In genomic region chr11:68602200-68602931, GRCm38 (mm10) we compare ENCODE assay signal across 9 mouse cellular contexts. TPM values are rescaled to one million over a fixed set of nuclear protein-coding genes. Genes with fewer than 3 reads are reported as not detected.
A peak's percentile ranks its signal among the peaks of the same experiment; 100 is the strongest.
DNase-seq lines count a peak whose midpoint lies in the region; ATAC-seq and TF ChIP-seq lines count a peak whose summit lies in the region.
"Had no signal": no experiment of that assay in that cellular context is flagged by ENCODE, and none has a peak within 500 bp of the region (broad histone marks: within the 10 kb centered on the region; RNA-seq: fewer than 3 reads in every experiment).

No protein-coding gene starts in this region.

- TF ChIP-seq CTCF in forebrain, postnatal 0 days (IDR thresholded peaks at IDR 0.05; ENCODE audit: low read depth): no peak

- H3K9me3 ChIP-seq in forebrain, embryonic 10.5 days: no peaks in the 10 kb centered on the region
- no peaks in the 10 kb centered on the region for H3K9me3 ChIP-seq in forebrain, postnatal 0 days (ENCODE audit: low read length)
- no peaks in the 10 kb centered on the region for H3K9me3 ChIP-seq in limb, embryonic 12.5 days

- no peak overlapping the region for H3K4me3 ChIP-seq in forebrain, embryonic 10.5 days
- H3K4me3 ChIP-seq in forebrain, postnatal 0 days (ENCODE audit: low read depth, low read length): no peak overlapping the region
- no peak overlapping the region for H3K4me3 ChIP-seq in limb, embryonic 12.5 days (replicated peaks)

- H3K27me3 ChIP-seq in forebrain, embryonic 10.5 days (ENCODE audit: poor library complexity, severe bottlenecking): peaks cover 5% of the 10 kb centered on the region; the same call in 1 of the 2 replicates
- no peaks in the 10 kb centered on the region for H3K27me3 ChIP-seq in forebrain, postnatal 0 days (ENCODE audit: insufficient read depth, low read length)
- no peaks in the 10 kb centered on the region for H3K27me3 ChIP-seq in limb, embryonic 12.5 days

- no peaks in the 10 kb centered on the region for H3K36me3 ChIP-seq in forebrain, embryonic 10.5 days (replicated peaks)
- H3K36me3 ChIP-seq in forebrain, postnatal 0 days (ENCODE audit: insufficient read depth): no peaks in the 10 kb centered on the region
- no peaks in the 10 kb centered on the region for H3K36me3 ChIP-seq in limb, embryonic 12.5 days

- H3K4me1 ChIP-seq in forebrain, embryonic 10.5 days: peaks cover 34% of the 10 kb centered on the region
- no peaks in the 10 kb centered on the region for H3K4me1 ChIP-seq in forebrain, postnatal 0 days (ENCODE audit: insufficient read depth)
- peaks cover 34% of the 10 kb centered on the region for H3K4me1 ChIP-seq in limb, embryonic 12.5 days (replicated peaks)

- no peak overlapping the region for H3K4me2 ChIP-seq in forebrain, postnatal 0 days (ENCODE audit: low read depth)
- H3K4me2 ChIP-seq in limb, embryonic 12.5 days: peak overlapping the region; percentile 13; the same call in 1 of the 2 replicates

- H3K9ac ChIP-seq in forebrain, postnatal 0 days: no peak overlapping the region
- no peak overlapping the region for H3K9ac ChIP-seq in limb, embryonic 12.5 days (replicated peaks)

- ATAC-seq in forebrain, postnatal 0 days: no peak
- ATAC-seq in limb, embryonic 12.5 days (ENCODE audit: insufficient number of reproducible peaks, insufficient read depth, low FRiP score, low TSS enrichment, low read depth): peak; percentile 80; the same call in 1 of the 2 replicates

- peak; percentile 42 for DNase-seq in forebrain, embryonic 10.5 days (ENCODE audit: extremely low spot score, low spot score)
- no peak for DNase-seq in forebrain, postnatal 0 days
- DNase-seq in urinary bladder, postnatal 14 days (ENCODE audit: low spot score): peak; percentile 41
- no peak for DNase-seq in urinary bladder, adult 2 months (ENCODE audit: low spot score)
- no peak for DNase-seq in layer of hippocampus, adult 9-11 months
- no peak for DNase-seq in T-cell, adult 2 months (ENCODE audit: low spot score)
- no peak for DNase-seq in right cerebral cortex, adult 18-20 months

- H3K27ac ChIP-seq in forebrain, embryonic 10.5 days: peak overlapping the region; percentile 75
- H3K27ac ChIP-seq in forebrain, postnatal 0 days (ENCODE audit: low read depth, low read length): no peak overlapping the region
- H3K27ac ChIP-seq in limb, embryonic 12.5 days: peak overlapping the region; percentile 89

- 18% methylated on average over 8 of the region's 8 CpGs for WGBS in forebrain, embryonic 10.5 days
- 22% methylated on average over 8 of the region's 8 CpGs for WGBS in forebrain, postnatal 0 days
- 8% methylated on average over 8 of the region's 8 CpGs for WGBS in limb, embryonic 12.5 days

RNA-seq across cellular contexts. Expression of gene Ccdc42, which starts 15.5 kb away (rescaled TPM):
- 1.1 and 1.6 TPM in 2 replicates for polyA plus RNA-seq in forebrain, embryonic 10.5 days (2016; fragmentation: Nextera tagmentation; extraction: Ambion mirVana)
- 0.46 and 1.3 TPM in 2 replicates for total RNA-seq in forebrain, postnatal 0 days (2014; rRNA removed)
- polyA plus RNA-seq in forebrain, postnatal 0 days (2015; fragmentation: Nextera tagmentation; extraction: Ambion mirVana): 0.43 and 0.85 TPM in 2 replicates
- 0.16 and 0.22 TPM in 2 replicates for polyA plus RNA-seq in urinary bladder, adult 2 months (2012; rRNA removed)
- 0.28 and 1.0 TPM in 2 replicates for polyA plus RNA-seq in limb, embryonic 12.5 days (2016; fragmentation: Nextera tagmentation; extraction: Ambion mirVana)
- total RNA-seq: gastrocnemius, postnatal 4 days had no signal

RNA-seq across cellular contexts. Expression of gene Mfsd6l, which starts 46.4 kb away (rescaled TPM):
- 0.22 TPM in 1 of 2 replicates, not detected in the other for polyA plus RNA-seq in forebrain, embryonic 10.5 days (2016; fragmentation: Nextera tagmentation; extraction: Ambion mirVana)
- 0.15 and 0.24 TPM in 2 replicates for total RNA-seq in forebrain, postnatal 0 days (2014; rRNA removed)
- polyA plus RNA-seq in forebrain, postnatal 0 days (2015; fragmentation: Nextera tagmentation; extraction: Ambion mirVana): 0.15 and 0.25 TPM in 2 replicates
- polyA plus RNA-seq in urinary bladder, adult 2 months (2012; rRNA removed): 1.0 and 1.6 TPM in 2 replicates
- 0.10 TPM in 1 of 2 replicates, not detected in the other for polyA plus RNA-seq in limb, embryonic 12.5 days (2016; fragmentation: Nextera tagmentation; extraction: Ambion mirVana)

Comparison
In these comparisons a context has a peak if more than half of its experiments do, and no peak if none do; other contexts are left out.
1. DNase-seq: peak in forebrain, embryonic 10.5 days (single experiment) and urinary bladder, postnatal 14 days (single experiment); none in forebrain, postnatal 0 days (single experiment), urinary bladder, adult 2 months (single experiment), layer of hippocampus, adult 9-11 months (single experiment), T-cell, adult 2 months (single experiment) and right cerebral cortex, adult 18-20 months (single experiment).